Mouse (Mus musculus) E14TG2a.4 (cell line): Measurements from ENCODE around the gene Gfy.

Experiments used
- CTCF ChIP-seq: conservative IDR thresholded peaks from 2 replicates; pipeline ENCODE4 v1.5.1; 2014; ENCODE audit warnings: low read length
- NANOG ChIP-seq: IDR thresholded peaks from 2 replicates; pipeline ENCODE4 v1.6.1; 2014; ENCODE audit warnings: borderline replicate concordance, low read length, mixed read lengths
- POU5F1 ChIP-seq: IDR thresholded peaks from 2 replicates; pipeline ENCODE4 v1.6.1; 2014; ENCODE audit warnings: low read length, borderline replicate concordance

GRCm38 (mm10) chr7:45213708-45214107 is 34.3 kb upstream of the Gfy start:
- TF ChIP-seq POU5F1: no peak
- no peak for TF ChIP-seq CTCF
- no peak for TF ChIP-seq NANOG
